Comparison of ENCODE assay signal across 12 mouse cellular contexts in genomic region chr3:22089825-22090224, GRCm38 (mm10). TPM values are rescaled to one million over a fixed set of nuclear protein-coding genes. Genes with fewer than 3 reads are reported as not detected.
DNase-seq lines count a peak whose midpoint lies in the region; ATAC-seq and TF ChIP-seq lines count a peak whose summit lies in the region.
"Had no signal": no experiment of that assay in that cellular context is flagged by ENCODE, and none has a peak within 500 bp of the region (broad histone marks: within the 10 kb centered on the region; RNA-seq: fewer than 3 reads in every experiment).

No protein-coding gene starts in this region.

- TF ChIP-seq EP300 in heart, postnatal 0 days (IDR thresholded peaks at IDR 0.05; ENCODE audit: low read depth), result no peak

- H3K4me3 ChIP-seq in heart, postnatal 0 days (ENCODE audit: low read depth, low read length), result no peak overlapping the region
- H3K4me3 ChIP-seq in intestine, embryonic 16.5 days (ENCODE audit: low read length), result no peak overlapping the region
- no peak overlapping the region for H3K4me3 ChIP-seq in forebrain, embryonic 11.5 days (ENCODE audit: low read depth, low read length)
- no peak overlapping the region for H3K4me3 ChIP-seq in midbrain, embryonic 10.5 days
- H3K4me3 ChIP-seq: erythroblast, embryonic 14.5 days had no signal

- no peak overlapping the region for H3K9ac ChIP-seq in heart, postnatal 0 days (replicated peaks; ENCODE audit: low read depth, low read length)
- no peak overlapping the region for H3K9ac ChIP-seq in intestine, embryonic 16.5 days (ENCODE audit: low read depth, low read length)
- H3K9ac ChIP-seq in forebrain, embryonic 11.5 days (ENCODE audit: low read length), result no peak overlapping the region

- H3K9me3 ChIP-seq in heart, postnatal 0 days (replicated peaks; ENCODE audit: control insufficient read depth, low read length), result no peaks in the 10 kb centered on the region
- no peaks in the 10 kb centered on the region for H3K9me3 ChIP-seq in intestine, embryonic 16.5 days (ENCODE audit: control insufficient read depth, low read length)
- H3K9me3 ChIP-seq in forebrain, embryonic 11.5 days (ENCODE audit: control insufficient read depth, low read length), result no peaks in the 10 kb centered on the region
- no peaks in the 10 kb centered on the region for H3K9me3 ChIP-seq in midbrain, embryonic 10.5 days (replicated peaks)

- 73% methylated on average over 3 of the region's 3 CpGs for WGBS in heart, postnatal 0 days
- WGBS in intestine, embryonic 16.5 days, result 73% methylated on average over 3 of the region's 3 CpGs
- 83% methylated on average over 3 of the region's 3 CpGs for WGBS in forebrain, embryonic 11.5 days
- 90% methylated on average over 3 of the region's 3 CpGs for WGBS in midbrain, embryonic 10.5 days

- H3K36me3 ChIP-seq in heart, postnatal 0 days (replicated peaks; ENCODE audit: control insufficient read depth, insufficient read depth, low read length), result no peaks in the 10 kb centered on the region
- no peaks in the 10 kb centered on the region for H3K36me3 ChIP-seq in intestine, embryonic 16.5 days (ENCODE audit: control insufficient read depth, insufficient read depth, low read length)
- H3K36me3 ChIP-seq in forebrain, embryonic 11.5 days (ENCODE audit: control insufficient read depth, insufficient read depth, low read length), result no peaks in the 10 kb centered on the region
- peaks cover 38% of the 10 kb centered on the region for H3K36me3 ChIP-seq in midbrain, embryonic 10.5 days

- ATAC-seq in heart, postnatal 0 days (ENCODE audit: insufficient read depth, low read depth), result no peak
- ATAC-seq in intestine, embryonic 16.5 days, result no peak
- ATAC-seq in forebrain, embryonic 11.5 days (replicated peaks; ENCODE audit: low FRiP score), result no peak
- ATAC-seq: midbrain, embryonic 16.5 days had no signal

- H3K27me3 ChIP-seq in heart, postnatal 0 days (ENCODE audit: control insufficient read depth, insufficient read depth, low read length), result no peaks in the 10 kb centered on the region
- no peaks in the 10 kb centered on the region for H3K27me3 ChIP-seq in intestine, embryonic 16.5 days (replicated peaks; ENCODE audit: control insufficient read depth, insufficient read depth, low read length)
- H3K27me3 ChIP-seq in forebrain, embryonic 11.5 days (ENCODE audit: control insufficient read depth, insufficient read depth, low read length), result no peaks in the 10 kb centered on the region
- H3K27me3 ChIP-seq in midbrain, embryonic 10.5 days (ENCODE audit: low read depth, poor library complexity, severe bottlenecking), result no peaks in the 10 kb centered on the region

- 0 out of 2 replicates have a peak overlapping the region, but pooled peaks have one; percentile 3 for H3K27ac ChIP-seq in heart, postnatal 0 days (ENCODE audit: low read depth)
- peak overlapping the region; percentile 33; the same call in 1 of the 2 replicates for H3K27ac ChIP-seq in intestine, embryonic 16.5 days (ENCODE audit: low read length)
- H3K27ac ChIP-seq in forebrain, embryonic 11.5 days (ENCODE audit: low read depth, low read length), result no peak overlapping the region
- H3K27ac ChIP-seq in midbrain, embryonic 10.5 days (replicated peaks), result no peak overlapping the region

- intact Hi-C loops in heart, postnatal 36 days (cut with DNase I), result no loop called here

- H3K4me2 ChIP-seq in heart, postnatal 0 days (ENCODE audit: low read depth, low read length), result no peak overlapping the region
- no peak overlapping the region for H3K4me2 ChIP-seq in intestine, embryonic 16.5 days (ENCODE audit: low read depth, low read length)
- H3K4me2 ChIP-seq in forebrain, embryonic 11.5 days (ENCODE audit: low read depth, low read length, severe bottlenecking), result no peak overlapping the region

- H3K4me1 ChIP-seq in heart, postnatal 0 days (ENCODE audit: control insufficient read depth, insufficient read depth), result peaks cover 42% of the 10 kb centered on the region
- H3K4me1 ChIP-seq in intestine, embryonic 16.5 days (ENCODE audit: control insufficient read depth, insufficient read depth, low read length), result peaks cover 19% of the 10 kb centered on the region
- no peaks in the 10 kb centered on the region for H3K4me1 ChIP-seq in forebrain, embryonic 11.5 days (replicated peaks; ENCODE audit: control insufficient read depth, insufficient read depth, low read length)
- no peaks in the 10 kb centered on the region for H3K4me1 ChIP-seq in midbrain, embryonic 10.5 days

- TF ChIP-seq CTCF in heart, postnatal 0 days (IDR thresholded peaks at IDR 0.05; ENCODE audit: low read depth), result no peak

- no peak for DNase-seq in heart, postnatal 0 days (ENCODE audit: low spot score)
- DNase-seq in heart, postnatal 36 days, result no peak
- DNase-seq in thymus, postnatal 0 days (ENCODE audit: low spot score), result peak; percentile 40
- no peak for DNase-seq in thymus, postnatal 36 days
- no peak for DNase-seq in forebrain, embryonic 11.5 days (ENCODE audit: low spot score)
- DNase-seq in midbrain, embryonic 10.5 days (ENCODE audit: low spot score), result no peak
- DNase-seq: lung, adult 2 months; spleen, adult 18-20 months; thymus, adult 2 months had no signal

RNA-seq across cellular contexts. Expression of gene Tbl1xr1, which starts 13.4 kb away (rescaled TPM):
- total RNA-seq in heart, postnatal 0 days (2014; rRNA removed; ENCODE audit: low replicate concordance), result 17.2 and 17.9 TPM in 2 replicates
- polyA plus RNA-seq in heart, postnatal 0 days (2015; fragmentation: Nextera tagmentation; extraction: Ambion mirVana), result 6.1 and 7.7 TPM in 2 replicates
- total RNA-seq in heart, postnatal 36 days (2021), result 10 to 100 TPM; 74.4 to 80.5 TPM
- polyA plus RNA-seq in thymus, postnatal 0 days (2015; fragmentation: Nextera tagmentation; extraction: Ambion mirVana), result 27.0 and 30.6 TPM in 2 replicates
- 9.5 and 10.3 TPM in 2 replicates for polyA plus RNA-seq in intestine, embryonic 16.5 days (2015; fragmentation: Nextera tagmentation; extraction: Ambion mirVana)
- 28.6 and 30.1 TPM in 2 replicates for polyA plus RNA-seq in forebrain, embryonic 11.5 days (2014; fragmentation: Nextera tagmentation; extraction: Ambion mirVana)
- polyA plus RNA-seq in midbrain, embryonic 10.5 days (2016; fragmentation: Nextera tagmentation; extraction: Ambion mirVana), result 20.7 and 22.4 TPM in 2 replicates

Comparison
In these comparisons a context has a peak if more than half of its experiments do, and no peak if none do; other contexts are left out.
1. H3K27ac ChIP-seq: peak in heart, postnatal 0 days (single experiment) and intestine, embryonic 16.5 days (single experiment); none in forebrain, embryonic 11.5 days (single experiment) and midbrain, embryonic 10.5 days (single experiment).